Mouse (Mus musculus): Measurements from ENCODE around the gene Rhou. TPM values are rescaled to one million over a fixed set of nuclear protein-coding genes. Genes with fewer than 3 reads are reported as not detected.

The Rhou gene
- 0.84 TPM for polyA plus RNA-seq (2017; shearing (Covaris generic))

DNA sequence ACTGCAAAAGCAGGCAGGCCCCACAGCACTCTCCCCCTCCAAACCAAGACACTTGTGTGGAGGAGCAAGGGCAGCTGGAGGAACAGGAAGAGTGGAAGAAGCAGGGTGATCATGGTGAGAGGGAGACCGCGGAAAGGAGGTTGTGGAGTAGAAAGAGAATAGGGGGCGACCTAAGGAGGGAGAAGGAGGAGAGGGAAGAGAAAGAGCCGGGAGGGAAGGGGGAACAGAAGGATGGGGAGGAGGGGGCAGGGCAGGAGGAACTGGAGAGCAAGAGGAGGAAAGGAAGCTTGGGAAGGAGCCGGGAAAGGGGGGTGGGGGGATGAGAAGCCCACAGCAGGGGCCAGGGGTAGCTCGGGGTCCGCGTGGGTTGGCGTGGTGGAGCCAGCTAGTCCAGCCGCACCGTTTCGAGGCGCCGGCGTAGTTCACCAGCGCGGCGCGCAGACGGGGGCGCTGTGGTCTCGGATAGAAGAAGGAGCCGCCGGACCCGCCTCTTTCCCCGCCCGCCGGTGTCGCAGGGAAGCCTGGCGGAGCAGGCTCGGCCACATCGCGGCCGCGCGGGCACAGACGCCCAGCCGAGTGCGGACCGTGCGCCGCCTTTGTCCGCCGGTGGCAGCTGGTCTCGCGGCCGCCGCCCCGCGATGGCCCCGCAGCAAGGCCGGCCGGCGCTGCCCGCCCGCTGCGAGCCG is at the start of gene Rhou:
TSS of gene Rhou (plus strand) at position 622 of the 686 bp plus-strand sequence.

Other genes with a start within 250 kb of the Rhou start
- 0.50 TPM for gene Mc1r, start 246.8 kb upstream of the Rhou start, polyA plus RNA-seq (2017; shearing (Covaris generic))
- not detected for gene Tubb3, start 242.5 kb upstream of the Rhou start, polyA plus RNA-seq (2017; shearing (Covaris generic))
- gene Def8, start 230.4 kb upstream of the Rhou start, polyA plus RNA-seq (2017; shearing (Covaris generic)), result 8.2 TPM
- 72.8 TPM for gene Afg3l1, start 176.0 kb upstream of the Rhou start, polyA plus RNA-seq (2017; shearing (Covaris generic))
- not detected for gene Dbndd1, start 138.5 kb upstream of the Rhou start, polyA plus RNA-seq (2017; shearing (Covaris generic))
- gene Gas8, start 135.1 kb upstream of the Rhou start, polyA plus RNA-seq (2017; shearing (Covaris generic)), result 2.3 TPM
- gene Rab4a, start 152.1 kb downstream of the Rhou start, polyA plus RNA-seq (2017; shearing (Covaris generic)), result 52.0 TPM
- 23.3 TPM for gene Ccsap, start 206.3 kb downstream of the Rhou start, polyA plus RNA-seq (2017; shearing (Covaris generic))
- 0.45 TPM for gene Acta1, start 240.8 kb downstream of the Rhou start, polyA plus RNA-seq (2017; shearing (Covaris generic))

Measured in effector memory CD4-positive, alpha-beta T cell, adult 7 months (primary cell).